Mouse (Mus musculus) erythroblast, embryonic 14.5 days (primary cell): Measurements from ENCODE around the gene Nfkbib.

Experiments used
- GATA1 ChIP-seq: IDR thresholded peaks from 2 replicates; pipeline ENCODE4 v1.6.1; 2012; ENCODE audit warnings: low read length, inconsistent platforms, mixed read lengths
- TAL1 ChIP-seq: IDR thresholded peaks from 3 replicates; pipeline ENCODE4 v1.6.1; 2012; ENCODE audit warnings: low read length, inconsistent platforms, mixed read lengths

GRCm38 (mm10) chr7:28803756-28804155 is 36.4 kb upstream of the Nfkbib start:
- no peak for TF ChIP-seq GATA1
- TF ChIP-seq TAL1: no peak
